8 mouse cellular contexts compared by ENCODE assay signal in the genomic region with DNA sequence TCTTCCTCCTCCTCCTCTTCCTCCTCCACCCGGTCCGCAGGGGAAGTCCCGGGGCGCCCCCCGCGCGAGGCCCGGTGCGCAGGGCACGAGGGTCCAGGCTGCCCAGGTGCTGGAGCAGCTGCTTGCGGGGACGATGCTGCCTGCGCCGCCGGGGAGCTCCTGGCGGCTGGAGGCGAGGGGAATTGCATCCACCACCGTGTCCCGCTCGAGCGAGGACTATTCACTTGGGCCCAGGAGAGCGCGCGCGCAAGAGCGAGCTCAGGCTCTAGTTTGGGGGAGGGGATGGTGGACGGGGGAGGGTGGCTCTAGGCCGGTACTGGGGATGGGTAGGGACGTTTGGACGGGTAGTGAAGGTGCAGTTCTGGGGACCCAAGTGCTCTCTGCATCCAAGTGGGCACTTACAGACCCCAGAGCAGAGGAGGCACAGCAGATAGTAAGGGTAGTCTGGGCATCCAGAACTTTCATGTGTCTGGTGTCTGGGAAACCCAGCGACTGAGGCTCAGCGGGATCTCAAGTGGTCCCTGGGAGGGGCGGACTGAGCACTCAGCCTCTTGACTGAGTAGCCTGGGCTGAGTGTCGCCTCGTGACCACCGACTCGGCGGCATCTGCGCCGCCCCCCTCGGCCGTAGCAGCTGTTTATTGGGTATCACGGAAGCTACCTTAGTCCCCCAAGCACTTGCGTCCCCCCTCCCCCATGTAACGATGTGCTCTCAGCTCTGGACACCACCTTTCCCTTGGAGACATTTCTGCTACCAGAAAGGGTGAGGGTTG. TPM values are rescaled to one million over a fixed set of nuclear protein-coding genes. Genes with fewer than 3 reads are reported as not detected.
DNase-seq lines count a peak whose midpoint lies in the region; ATAC-seq and TF ChIP-seq lines count a peak whose summit lies in the region.

TSS of gene Epha6 (minus strand) at position 471 of the 771 bp plus-strand sequence.

- no peak for TF ChIP-seq CTCF in thymus, adult 2 months (IDR thresholded peaks at IDR 0.05; ENCODE audit: borderline replicate concordance, control insufficient read depth, extremely low read depth, insufficient read depth, low read length, poor library complexity)

- H3K9ac ChIP-seq in heart, embryonic 12.5 days: peak within 1 kb of the TSS; percentile 50; the same call in 1 of the 2 replicates
- peak within 1 kb of the TSS; percentile 59 for H3K9ac ChIP-seq in neural tube, embryonic 14.5 days (replicated peaks; ENCODE audit: low read depth, low read length)

- no peak for TF ChIP-seq POLR2A in thymus, adult 2 months (IDR thresholded peaks at IDR 0.05; ENCODE audit: control insufficient read depth, extremely low read depth, insufficient read depth, low read length, poor library complexity)

- peak within 1 kb of the TSS; percentile 48 for H3K4me3 ChIP-seq in heart, embryonic 12.5 days
- peak within 1 kb of the TSS; percentile 45 for H3K4me3 ChIP-seq in neural tube, embryonic 14.5 days (ENCODE audit: low read depth, low read length)
- H3K4me3 ChIP-seq in thymus, adult 2 months (ENCODE audit: control insufficient read depth, insufficient read depth, low read length): no peak within 1 kb of the TSS

- H3K36me3 ChIP-seq in heart, embryonic 12.5 days: no peaks in the 10 kb centered on the region
- no peaks in the 10 kb centered on the region for H3K36me3 ChIP-seq in neural tube, embryonic 14.5 days (ENCODE audit: control insufficient read depth, insufficient read depth, low read length)
- no peaks in the 10 kb centered on the region for H3K36me3 ChIP-seq in thymus, adult 2 months (ENCODE audit: control insufficient read depth, insufficient read depth, low read length)

- H3K27me3 ChIP-seq in heart, embryonic 12.5 days (replicated peaks): peaks cover 29% of the 10 kb centered on the region
- 0 out of 2 replicates have a peak, but pooled peaks cover 6% of the 10 kb centered on the region for H3K27me3 ChIP-seq in neural tube, embryonic 14.5 days (ENCODE audit: control insufficient read depth, insufficient read depth, low read length)
- no peaks in the 10 kb centered on the region for H3K27me3 ChIP-seq in thymus, adult 2 months (ENCODE audit: control insufficient read depth, insufficient read depth, low read length)

- ATAC-seq in heart, embryonic 12.5 days (ENCODE audit: insufficient number of reproducible peaks, low FRiP score): peak; percentile 61
- ATAC-seq in frontal cortex, adult (ENCODE audit: low TSS enrichment): peak; percentile 74
- peak; percentile 78 for ATAC-seq in neural tube, embryonic 14.5 days (ENCODE audit: low read depth)

- H3K4me1 ChIP-seq in heart, embryonic 12.5 days (replicated peaks): peaks cover 16% of the 10 kb centered on the region
- H3K4me1 ChIP-seq in neural tube, embryonic 14.5 days (ENCODE audit: control insufficient read depth, insufficient read depth, low read length): no peaks in the 10 kb centered on the region
- H3K4me1 ChIP-seq in thymus, adult 2 months (replicated peaks; ENCODE audit: control insufficient read depth, insufficient read depth, low read length): no peaks in the 10 kb centered on the region

- no peak for DNase-seq in heart, adult 18-20 months
- peak; percentile 3 to 4 for DNase-seq in cerebellum, adult 18-20 months
- DNase-seq in left cerebral cortex, adult 8-10 months (ENCODE audit: low spot score in 2 of 2): peak; percentile 49 to 51
- DNase-seq in adrenal gland, adult 8-10 months: no peak
- DNase-seq in thymus, adult 2 months: no peak

- no peak within 1 kb of the TSS for H3K27ac ChIP-seq in heart, embryonic 12.5 days (ENCODE audit: poor library complexity, severe bottlenecking)
- H3K27ac ChIP-seq in neural tube, embryonic 14.5 days (ENCODE audit: low read depth, low read length): peak within 1 kb of the TSS; percentile 52
- H3K27ac ChIP-seq in thymus, adult 2 months (ENCODE audit: control insufficient read depth, insufficient read depth, low read length): no peak within 1 kb of the TSS

- H3K9me3 ChIP-seq in heart, embryonic 12.5 days (replicated peaks): no peaks in the 10 kb centered on the region
- no peaks in the 10 kb centered on the region for H3K9me3 ChIP-seq in neural tube, embryonic 14.5 days (ENCODE audit: control insufficient read depth, low read length)

- H3K4me2 ChIP-seq in heart, embryonic 12.5 days: peak within 1 kb of the TSS; percentile 91
- peak within 1 kb of the TSS; percentile 98 for H3K4me2 ChIP-seq in neural tube, embryonic 14.5 days (ENCODE audit: low read depth, low read length)

- under 1% methylated on average over 44 of the region's 45 CpGs for WGBS in heart, embryonic 12.5 days
- WGBS in neural tube, embryonic 14.5 days: under 1% methylated on average over 42 of the region's 45 CpGs
- WGBS in thymus, adult 2 months: 7% methylated on average over 45 of the region's 45 CpGs

RNA-seq across cellular contexts. Expression of gene Epha6, which starts in this region (rescaled TPM):
- polyA plus RNA-seq in heart, embryonic 12.5 days (2016; fragmentation: Nextera tagmentation; extraction: Ambion mirVana): not detected in 2 replicates
- total RNA-seq in heart, adult 18-20 months (2021): not detected
- 10 to 100 TPM; 57.6 to 70.6 (median 64.3) TPM for total RNA-seq in left cerebral cortex, adult 8-10 months (2022)
- 9.7 and 11.2 TPM in 2 replicates for polyA plus RNA-seq in neural tube, embryonic 14.5 days (2014; fragmentation: Nextera tagmentation; extraction: Ambion mirVana)
- total RNA-seq in adrenal gland, adult 8-10 months (2022): under 1 TPM in 3 of 4 experiments, not detected in 1; 0.08 to 0.49 (median 0.22) TPM
- polyA plus RNA-seq in thymus, adult 2 months (2012; rRNA removed): 0.04 TPM in 1 of 2 replicates, not detected in the other

Comparison
In these comparisons a context has a peak if more than half of its experiments do, and no peak if none do; other contexts are left out.
1. RNA of gene Epha6 (total RNA-seq): 57.6 to 70.6 TPM in left cerebral cortex, adult 8-10 months; 0.08 to 0.49 TPM in adrenal gland, adult 8-10 months and not detected in heart, adult 18-20 months; every median in the first group is over 10 times any median in the second.
2. RNA of gene Epha6 (polyA plus RNA-seq): 9.7 to 11.2 TPM in neural tube, embryonic 14.5 days; not detected in heart, embryonic 12.5 days and 0.04 TPM in thymus, adult 2 months; every median in the first group is over 10 times any median in the second.
3. Peak in ATAC-seq, H3K4me3 ChIP-seq, H3K9ac ChIP-seq and H3K4me2 ChIP-seq in heart, embryonic 12.5 days; RNA of the gene not detected or under 1 TPM.
4. DNase-seq: peak in cerebellum, adult 18-20 months (2 of 2) and left cerebral cortex, adult 8-10 months (2 of 2); none in heart, adult 18-20 months (0 of 2), adrenal gland, adult 8-10 months (single experiment) and thymus, adult 2 months (single experiment).
5. Peak in every context shown above with its lines, with median percentiles within 50 percentile points of each other: ATAC-seq.